In genomic region chr6:92617183-92617582, GRCm38 (mm10) we compare ENCODE assay signal across 26 mouse cellular contexts.
"Had no signal": no experiment of that assay in that cellular context is flagged by ENCODE, and none has a peak within 500 bp of the region (broad histone marks: within the 10 kb centered on the region; RNA-seq: fewer than 3 reads in every experiment).

No protein-coding gene starts in this region.

- H3K4me1 ChIP-seq: heart, embryonic 13.5 days; heart, embryonic 15.5 days; hindbrain, embryonic 12.5 days; intestine, embryonic 15.5 days; limb, embryonic 15.5 days; liver, embryonic 12.5 days had no signal

- H3K9me3 ChIP-seq: heart, embryonic 15.5 days; hindbrain, embryonic 10.5 days; hindbrain, embryonic 12.5 days; intestine, embryonic 15.5 days; kidney, embryonic 15.5 days; limb, embryonic 15.5 days; liver, embryonic 12.5 days had no signal

- H3K27me3 ChIP-seq: heart, embryonic 13.5 days; heart, embryonic 15.5 days; hindbrain, embryonic 12.5 days; intestine, embryonic 15.5 days; kidney, embryonic 15.5 days; limb, embryonic 13.5 days; limb, embryonic 15.5 days; liver, embryonic 12.5 days had no signal

- H3K9ac ChIP-seq: heart, embryonic 13.5 days; heart, embryonic 15.5 days; hindbrain, embryonic 12.5 days; hindbrain, embryonic 14.5 days; intestine, embryonic 15.5 days; kidney, embryonic 15.5 days; limb, embryonic 13.5 days; limb, embryonic 15.5 days; liver, embryonic 12.5 days; liver, embryonic 14.5 days had no signal

- ATAC-seq: hindbrain, embryonic 16.5 days; inflammation-experienced regulatory T-cells, adult 6 months; intestine, embryonic 15.5 days; intestine, postnatal 0 days; liver, embryonic 12.5 days had no signal

- H3K27ac ChIP-seq: gastrocnemius, adult 2 months; heart, adult 2 months; heart, embryonic 13.5 days; heart, embryonic 15.5 days; hindbrain, embryonic 10.5 days; hindbrain, embryonic 12.5 days; hindbrain, embryonic 14.5 days; intestine, embryonic 15.5 days; kidney, embryonic 15.5 days; kidney, postnatal 0 days; limb, embryonic 13.5 days; limb, embryonic 15.5 days; liver, embryonic 12.5 days; liver, embryonic 14.5 days had no signal

- H3K36me3 ChIP-seq: heart, embryonic 13.5 days; heart, embryonic 15.5 days; hindbrain, embryonic 12.5 days; intestine, embryonic 15.5 days; limb, embryonic 15.5 days; liver, embryonic 12.5 days had no signal

- DNase-seq: gastrocnemius, adult 2 months; gastrocnemius, postnatal 10 days; gastrocnemius, postnatal 25 days; heart, adult 2 months; heart, postnatal 14 days; heart, postnatal 4 days; kidney, adult 18-20 months; kidney, adult 8-10 months; kidney, postnatal 14 days; left cerebral cortex, postnatal 4 days had no signal

- H3K4me3 ChIP-seq: gastrocnemius, adult 2 months; heart, adult 2 months; heart, embryonic 13.5 days; heart, embryonic 15.5 days; hindbrain, embryonic 10.5 days; hindbrain, embryonic 12.5 days; intestine, embryonic 15.5 days; kidney, embryonic 15.5 days; limb, embryonic 13.5 days; limb, embryonic 15.5 days; liver, embryonic 12.5 days had no signal

- H3K4me2 ChIP-seq: heart, embryonic 11.5 days; heart, embryonic 13.5 days; heart, embryonic 15.5 days; hindbrain, embryonic 12.5 days; hindbrain, embryonic 14.5 days; intestine, embryonic 15.5 days; kidney, embryonic 15.5 days; limb, embryonic 13.5 days; limb, embryonic 15.5 days; liver, embryonic 12.5 days had no signal
